Mouse (Mus musculus) MEL (cell line): ENCODE measurements around the gene Yjefn3.

Experiments
- CHD1 ChIP-seq: IDR thresholded peaks from 2 replicates; pipeline ENCODE4 v1.6.1; 2012; ENCODE audit warnings: low read depth, mild to moderate bottlenecking, inconsistent platforms, low read length, improper control_type of control experiment
- CTCF ChIP-seq, 3 experiments: IDR thresholded peaks in 2 of 3; conservative IDR thresholded peaks in 1 of 3; 2 replicates each; pipeline ENCODE4 v1.5.1; 2011 to 2012; ENCODE audit warnings: low read length in 3 of 3, low read depth in 2 of 3, mild to moderate bottlenecking in 2 of 3, improper control_type of control experiment in 1 of 3, inconsistent platforms in 1 of 3, mixed read lengths in 1 of 3, moderate library complexity in 1 of 3; ENCODE audit not compliant: control insufficient read depth in 1 of 3, insufficient read depth in 1 of 3, poor library complexity in 1 of 3, severe bottlenecking in 1 of 3
- POLR2A ChIP-seq, 2 experiments: IDR thresholded peaks; 2 replicates each; pipeline ENCODE4 v1.6.1; 2011 to 2012; ENCODE audit warnings: low read length in 2 of 2, mild to moderate bottlenecking in 2 of 2, control low read depth in 1 of 2, improper control_type of control experiment in 1 of 2, low read depth in 1 of 2, moderate library complexity in 1 of 2; ENCODE audit not compliant: control insufficient read depth in 1 of 2, insufficient read depth in 1 of 2, poor library complexity in 1 of 2

DNA sequence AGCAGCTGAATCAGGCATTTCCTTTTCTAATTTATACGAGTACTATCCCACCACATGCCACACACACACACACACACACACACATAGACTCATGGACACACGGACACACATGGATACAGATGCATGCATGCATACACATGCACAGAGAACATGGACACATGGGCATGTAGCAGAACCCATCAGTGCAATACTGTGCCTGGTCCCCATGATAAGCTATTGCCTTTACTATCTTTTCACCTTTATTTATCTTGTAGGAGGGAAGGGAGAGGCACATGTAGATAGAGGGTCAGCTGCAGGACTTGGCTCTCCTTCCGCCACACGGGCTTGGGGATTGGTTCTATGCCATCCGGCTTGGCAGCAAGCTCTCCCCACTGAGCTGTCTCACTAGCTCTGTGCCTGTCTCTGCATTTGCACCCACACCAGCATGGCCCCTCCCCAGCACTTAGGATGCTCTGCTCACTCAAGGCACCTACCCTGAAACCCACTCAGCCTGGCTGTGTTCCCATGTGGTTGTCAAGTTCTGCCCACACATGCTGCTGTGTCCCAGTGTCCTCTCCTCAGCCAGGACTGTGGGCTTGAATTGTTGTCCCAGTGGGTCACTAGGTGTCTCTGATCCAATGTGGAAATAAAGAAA lies 39.0 kb downstream of the Yjefn3 start:
- TF ChIP-seq POLR2A (IDR thresholded peaks at IDR 0.05; ENCODE audit: control insufficient read depth in 1 of 2, insufficient read depth in 1 of 2, low read depth in 1 of 2, low read length in 2 of 2, poor library complexity in 1 of 2) (no peak), CHD1 (no peak), CTCF (IDR thresholded peaks at IDR 0.05 in 2 of 3, conservative IDR thresholded peaks at IDR 0.05 in 1 of 3; ENCODE audit: control insufficient read depth in 1 of 3, insufficient read depth in 1 of 3, low read depth in 2 of 3, low read length in 3 of 3, poor library complexity in 1 of 3, severe bottlenecking in 1 of 3) (no peak)
